Mouse (Mus musculus) cortical plate, adult 2 months (tissue): ENCODE data around the gene Sars2. TPM values are rescaled to one million over a fixed set of nuclear protein-coding genes. Genes with fewer than 3 reads are reported as not detected.

ENCODE experiments used
- H3K27ac ChIP-seq: fragments of 200-500 bp; 2 replicates; pipeline ENCODE4 v1.5.1; 2012; ENCODE audit warnings: low read length, control low read depth, inconsistent platforms; ENCODE audit not compliant: insufficient read depth
- H3K4me1 ChIP-seq: fragments of 200-500 bp; 2 replicates; pipeline ENCODE4 v1.6.1; 2011; ENCODE audit warnings: low read length; ENCODE audit not compliant: control insufficient read depth, insufficient read depth
- H3K4me3 ChIP-seq: fragments of 200-500 bp; 2 replicates; pipeline ENCODE4 v1.5.1; 2011; ENCODE audit warnings: mild to moderate bottlenecking, low read length, control low read depth; ENCODE audit not compliant: insufficient read depth
- CTCF ChIP-seq: fragments of 200-500 bp; IDR thresholded peaks from 2 replicates; pipeline ENCODE4 v1.5.1; 2011; ENCODE audit warnings: mild to moderate bottlenecking, control low read depth, low read length; ENCODE audit not compliant: insufficient read depth; ENCODE audit errors: extremely low read depth
- POLR2A ChIP-seq: fragments of 200-500 bp; IDR thresholded peaks from 2 replicates; pipeline ENCODE4 v1.6.1; 2011; ENCODE audit warnings: mild to moderate bottlenecking, low read length, control low read depth; ENCODE audit not compliant: insufficient read depth; ENCODE audit errors: extremely low read depth
- polyA plus RNA-seq: library from polyadenylated mRNA; depleted of rRNA; stranded (reverse); fragments of >200 nt; gene quantifications from 2 replicates; pipeline ENCODE4 v1.2.3, GENCODE M21; 2012

The Sars2 gene
- polyA plus RNA-seq, 1 experiment = 15.2 TPM

- H3K27ac ChIP-seq = no peak overlapping the region
- H3K4me1 ChIP-seq = peaks cover 5% of the 10 kb centered on the region; the same call in 1 of the 2 replicates
- H3K4me3 ChIP-seq = no peak overlapping the region
- no peak for TF ChIP-seq POLR2A
- no peak for TF ChIP-seq CTCF
These were observed 17.2 kb upstream of the Sars2 start for GRCm38 (mm10) chr7:28724613-28725012.

GRCm38 (mm10) chr7:28726600-28726999 is 15.2 kb upstream of the Sars2 start:
- no peak overlapping the region for H3K4me3 ChIP-seq
- H3K27ac ChIP-seq = no peak overlapping the region
- peaks cover 5% of the 10 kb centered on the region; the same call in 1 of the 2 replicates for H3K4me1 ChIP-seq
- TF ChIP-seq POLR2A = peak; percentile 17; the same call in 1 of the 2 replicates
- TF ChIP-seq CTCF = peak; percentile 81

GRCm38 (mm10) chr7:28727649-28728340 is 14.0 kb upstream of the Sars2 start:
- H3K4me1 ChIP-seq = peaks cover 5% of the 10 kb centered on the region; the same call in 1 of the 2 replicates
- peak overlapping the region; percentile 27; the same call in 1 of the 2 replicates for H3K27ac ChIP-seq
- H3K4me3 ChIP-seq = no peak overlapping the region
- TF ChIP-seq CTCF = peak; percentile 33; the same call in 1 of the 2 replicates
- TF ChIP-seq POLR2A = no peak

- H3K4me1 ChIP-seq = peaks cover 5% of the 10 kb centered on the region; the same call in 1 of the 2 replicates
- H3K4me3 ChIP-seq = 0 out of 2 replicates have a peak overlapping the region, but pooled peaks have one; percentile 4
- TF ChIP-seq CTCF (no peak), POLR2A (no peak)
These were observed 9.2 kb upstream of the Sars2 start for GRCm38 (mm10) chr7:28732341-28733142.

GRCm38 (mm10) chr7:28733211-28733610 is 8.6 kb upstream of the Sars2 start:
- TF ChIP-seq POLR2A (no peak), CTCF (no peak)
- Histone ChIP-seq H3K4me3 (0 out of 2 replicates have a peak overlapping the region, but pooled peaks have one; percentile 4), H3K27ac (no peak overlapping the region), H3K4me1 (peaks cover 3% of the 10 kb centered on the region; the same call in 1 of the 2 replicates)

More at GRCm38 (mm10) chr7:28732341-28733142, 9.2 kb upstream of the Sars2 start:
- H3K27ac ChIP-seq = no peak overlapping the region

- H3K4me1 ChIP-seq = peaks cover 4% of the 10 kb centered on the region
- no peak overlapping the region for H3K27ac ChIP-seq
These were observed 6.1 kb upstream of the Sars2 start for GRCm38 (mm10) chr7:28735701-28736100.

GRCm38 (mm10) chr7:28739829-28740228 is 2.0 kb upstream of the Sars2 start:
- TF ChIP-seq POLR2A = no peak
- TF ChIP-seq CTCF = no peak
- H3K4me1 ChIP-seq = peaks cover 8% of the 10 kb centered on the region
- H3K27ac ChIP-seq = no peak overlapping the region
- H3K4me3 ChIP-seq = no peak overlapping the region

More at GRCm38 (mm10) chr7:28735701-28736100, 6.1 kb upstream of the Sars2 start:
- TF ChIP-seq CTCF (no peak), POLR2A (no peak)
- H3K4me3 ChIP-seq = no peak overlapping the region

- Histone ChIP-seq H3K4me3 (peak overlapping the region; percentile 55), H3K4me1 (peaks cover 8% of the 10 kb centered on the region), H3K27ac (no peak overlapping the region)
- no peak for TF ChIP-seq CTCF
- TF ChIP-seq POLR2A = no peak
These were observed 843 bp upstream of the Sars2 start for GRCm38 (mm10) chr7:28740949-28741348.

GRCm38 (mm10) chr7:28741368-28741708 is 454 bp upstream of the Sars2 start:
- peak overlapping the region; percentile 55 for H3K4me3 ChIP-seq
- no peak overlapping the region for H3K27ac ChIP-seq
- TF ChIP-seq POLR2A = no peak
- no peak for TF ChIP-seq CTCF
- H3K4me1 ChIP-seq = peaks cover 8% of the 10 kb centered on the region
